Mouse (Mus musculus) cerebellum, adult 2 months (tissue): ENCODE measurements around the gene C3ar1. TPM values are rescaled to one million over a fixed set of nuclear protein-coding genes. Genes with fewer than 3 reads are reported as not detected.

Experiments
- DNase-seq, 2 experiments: peaks; one replicate each; pipeline ENCODE4 v3.0.0; 2021
- H3K27ac ChIP-seq: fragments of 200-500 bp; 2 replicates; pipeline ENCODE4 v1.5.1; 2012; ENCODE audit warnings: low read length, control low read depth, inconsistent platforms; ENCODE audit not compliant: insufficient read depth
- H3K27me3 ChIP-seq: fragments of 200-500 bp; 2 replicates; pipeline ENCODE4 v1.6.1; 2012; ENCODE audit warnings: inconsistent platforms, mild to moderate bottlenecking, low read length, moderate library complexity; ENCODE audit not compliant: control insufficient read depth, insufficient read depth
- H3K4me1 ChIP-seq: fragments of 200-500 bp; 2 replicates; pipeline ENCODE4 v1.6.1; 2011; ENCODE audit warnings: low read length; ENCODE audit not compliant: control insufficient read depth, insufficient read depth
- H3K4me3 ChIP-seq: fragments of 200-500 bp; replicated peaks from 2 replicates; pipeline ENCODE3; 2011; ENCODE audit warnings: mild to moderate bottlenecking, low read depth, low read length, control low read depth; ENCODE audit not compliant: insufficient read depth
- CTCF ChIP-seq: fragments of 200-500 bp; IDR thresholded peaks from 2 replicates; pipeline ENCODE4 v1.5.1; 2011; ENCODE audit warnings: low read depth, mild to moderate bottlenecking, control low read depth, low read length, moderate library complexity, borderline replicate concordance; ENCODE audit not compliant: insufficient read depth
- POLR2A ChIP-seq: fragments of 200-500 bp; IDR thresholded peaks from 2 replicates; pipeline ENCODE4 v1.6.1; 2011; ENCODE audit warnings: low read length, control low read depth, borderline replicate concordance; ENCODE audit not compliant: insufficient read depth
- WGBS: fragments of 180-500 bp; shearing (Covaris S2); methylation state at CpG from one replicate; pipeline ENCODE4 v1.1.7; 2018; 5-methylcytosine and 5-hydroxymethylcytosine counted together
- polyA plus RNA-seq: library from polyadenylated mRNA; depleted of rRNA; stranded (reverse); fragments of >200 nt; gene quantifications from 2 replicates; pipeline ENCODE4 v1.2.3, GENCODE M21; 2012; rRNA removed

Gene C3ar1
- polyA plus RNA-seq, 1 experiment: 0.38 TPM

GRCm38 (mm10) chr6:122804418-122804817 is 51.5 kb downstream of the C3ar1 start:
- DNase-seq: peak; percentile 73 to 83
- Histone ChIP-seq H3K4me1 (no peaks in the 10 kb centered on the region), H3K27ac (no peak overlapping the region), H3K27me3 (no peaks in the 10 kb centered on the region), H3K4me3 (no peak overlapping the region)
- TF ChIP-seq CTCF (peak; percentile 68; the same call in 1 of the 2 replicates), POLR2A (no peak)
- WGBS: 27% methylated on average over 5 of the region's 5 CpGs

DNA sequence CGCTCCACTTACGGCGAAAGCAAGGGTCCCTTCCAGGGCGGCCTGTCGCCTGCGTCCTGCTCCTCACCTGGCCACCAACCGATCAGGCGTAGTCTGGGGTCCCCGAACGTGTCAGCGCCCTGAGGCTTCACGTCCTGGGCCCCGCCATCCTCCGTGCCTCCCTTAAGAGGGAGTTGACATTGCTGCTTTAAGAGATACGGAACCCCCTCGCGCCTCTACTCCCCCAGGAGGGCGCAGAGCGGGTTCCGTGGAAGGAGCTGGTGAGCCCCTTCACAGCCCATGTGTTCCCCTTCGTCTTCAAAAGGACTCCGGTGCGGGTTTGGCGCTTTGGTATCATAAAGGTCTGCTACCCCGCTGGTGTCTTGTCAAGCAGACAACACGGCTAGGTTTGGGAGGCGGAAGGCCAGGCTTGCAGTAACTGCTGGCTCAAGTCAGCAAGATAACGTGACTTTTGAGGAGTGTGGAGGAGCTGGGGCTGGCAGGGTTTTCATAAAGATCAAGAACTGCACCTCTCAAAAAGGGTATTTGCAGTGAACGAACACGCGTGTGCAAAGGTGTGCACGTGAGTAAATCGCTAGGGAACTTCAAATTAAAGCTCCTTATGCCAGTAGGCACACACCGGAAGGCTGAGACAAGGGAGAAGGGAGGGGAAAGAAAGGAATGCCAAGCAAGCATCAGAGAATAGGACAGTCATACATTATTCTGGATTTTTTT is 54.0 kb downstream of the C3ar1 start:
- Histone ChIP-seq H3K27me3 (no peaks in the 10 kb centered on the region), H3K27ac (peak overlapping the region; percentile 53), H3K4me1 (no peaks in the 10 kb centered on the region), H3K4me3 (peak overlapping the region; percentile 58)
- DNase-seq: peak in 1 of 2 experiments; percentile 61
- under 1% methylated on average over 34 of the region's 34 CpGs for WGBS
- no peak for TF ChIP-seq POLR2A

DNA sequence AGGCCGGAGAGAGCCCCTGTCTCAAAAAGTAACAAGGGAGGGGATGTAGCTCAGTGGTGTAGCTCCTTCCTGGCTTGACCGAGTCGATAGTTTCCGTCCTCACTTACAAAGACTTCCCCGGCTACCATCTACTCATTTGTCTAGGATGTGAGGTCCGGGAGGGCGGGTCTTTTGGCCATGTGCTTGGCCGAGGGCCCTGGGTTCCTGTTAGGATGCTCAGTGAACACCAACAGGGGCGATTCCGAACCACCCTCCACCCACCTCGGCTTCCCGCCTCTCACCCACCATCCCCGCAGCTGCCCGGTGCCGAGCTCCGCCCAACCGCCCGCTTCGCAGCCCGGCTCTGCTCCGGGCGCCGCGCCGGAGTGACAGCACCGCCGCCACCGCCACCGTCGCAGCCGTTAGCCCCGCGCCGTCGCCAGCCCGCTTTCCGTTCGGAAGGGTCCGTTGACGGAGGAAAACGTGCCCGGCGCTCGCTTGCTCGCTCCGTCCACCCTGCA is 54.6 kb downstream of the C3ar1 start, which contains the start of gene Slc2a3:
TSS of gene Slc2a3 (minus strand) at position 340 of the 500 bp plus-strand sequence.
- no peaks in the 10 kb centered on the region for H3K4me1 ChIP-seq
- DNase-seq: peak; percentile 72 to 81
- H3K4me3 ChIP-seq: peak within 1 kb of the TSS; percentile 58
- H3K27me3 ChIP-seq: no peaks in the 10 kb centered on the region
- peak within 1 kb of the TSS; percentile 53 for H3K27ac ChIP-seq
- TF ChIP-seq CTCF: no peak
- TF ChIP-seq POLR2A: 0 out of 2 replicates have a peak, but pooled peaks have one; percentile 9
- WGBS: 0% methylated on average over 46 of the region's 46 CpGs

- TF ChIP-seq CTCF (no peak), POLR2A (no peak)
- H3K27ac ChIP-seq: peak overlapping the region; percentile 53
- DNase-seq: no peak
Measured at GRCm38 (mm10) chr6:122800640-122801300, 55.2 kb downstream of the C3ar1 start.

More at GRCm38 (mm10) chr6:122800640-122801300, 55.2 kb downstream of the C3ar1 start:
- Histone ChIP-seq H3K4me1 (no peaks in the 10 kb centered on the region; the same call in 1 of the 2 replicates), H3K4me3 (peak overlapping the region; percentile 58), H3K27me3 (no peaks in the 10 kb centered on the region)
- WGBS: 23% methylated on average over 10 of the region's 10 CpGs

Other genes with a start within 250 kb of the C3ar1 start
- 0.16 and 0.21 TPM in 2 replicates for gene Gdf3, start 246.1 kb downstream of the C3ar1 start, polyA plus RNA-seq
- gene Dppa3, start 229.8 kb downstream of the C3ar1 start, polyA plus RNA-seq: not detected in 2 replicates
- gene Nanog, start 148.7 kb downstream of the C3ar1 start, polyA plus RNA-seq: 0.07 and 0.13 TPM in 2 replicates
- gene Slc2a3, start 54.5 kb downstream of the C3ar1 start, polyA plus RNA-seq: 102 and 112 TPM in 2 replicates
- gene Foxj2, start 36.2 kb downstream of the C3ar1 start, polyA plus RNA-seq: 17.7 and 18.2 TPM in 2 replicates
- gene Necap1, start 18.3 kb upstream of the C3ar1 start, polyA plus RNA-seq: 174 and 176 TPM in 2 replicates
- 0.13 and 0.16 TPM in 2 replicates for gene Clec4a1, start 65.7 kb upstream of the C3ar1 start, polyA plus RNA-seq
- 0.11 and 0.21 TPM in 2 replicates for gene Clec4a3, start 96.4 kb upstream of the C3ar1 start, polyA plus RNA-seq
- gene Clec4a4, start 134.2 kb upstream of the C3ar1 start, polyA plus RNA-seq: not detected in 2 replicates
- not detected in 2 replicates for gene Clec4b1, start 193.8 kb upstream of the C3ar1 start, polyA plus RNA-seq